Mouse (Mus musculus) left cerebral cortex, postnatal 4 days (tissue): Measurements from ENCODE around the gene Kcmf1. TPM values are rescaled to one million over a fixed set of nuclear protein-coding genes. Genes with fewer than 3 reads are reported as not detected.

Experiments used
- DNase-seq: peaks from one replicate; pipeline ENCODE4 v3.0.0-alpha.2; 2022
- intact Hi-C: fragments of 180-260 bp; cut with DNase I; formaldehyde crosslinking; loops from one replicate; pipeline ENCODE4 v1.15.1; 2025
- total RNA-seq, 2 experiments: library from RNA; stranded (reverse); gene quantifications; 2 replicates each; pipeline ENCODE4 v1.2.3; 2021

Gene Kcmf1
- total RNA-seq, 2 experiments from 2014 or later: 68.4 to 73.0 TPM

DNA sequence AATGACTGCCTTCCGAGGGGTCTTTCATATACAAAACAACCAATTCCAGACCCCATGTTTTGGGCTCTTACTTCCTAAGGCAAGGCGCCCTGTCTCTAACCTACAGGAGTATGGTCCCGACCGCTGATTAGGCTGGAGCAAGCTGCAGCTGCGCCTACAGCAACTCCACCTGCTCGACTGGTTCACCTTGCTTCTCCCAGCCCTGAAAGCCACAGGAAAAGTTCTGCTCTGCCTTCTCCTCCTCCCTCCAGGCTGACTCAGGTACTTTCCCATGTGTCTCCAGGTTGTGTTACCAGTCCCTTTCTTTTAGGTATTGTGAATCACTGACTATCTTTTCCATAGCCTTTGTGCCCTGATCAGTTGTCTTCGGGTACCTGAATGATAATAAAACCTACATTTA lies 104.9 kb downstream of the Kcmf1 start:
- intact Hi-C loops: no loop called here
- DNase-seq: no peak

DNA sequence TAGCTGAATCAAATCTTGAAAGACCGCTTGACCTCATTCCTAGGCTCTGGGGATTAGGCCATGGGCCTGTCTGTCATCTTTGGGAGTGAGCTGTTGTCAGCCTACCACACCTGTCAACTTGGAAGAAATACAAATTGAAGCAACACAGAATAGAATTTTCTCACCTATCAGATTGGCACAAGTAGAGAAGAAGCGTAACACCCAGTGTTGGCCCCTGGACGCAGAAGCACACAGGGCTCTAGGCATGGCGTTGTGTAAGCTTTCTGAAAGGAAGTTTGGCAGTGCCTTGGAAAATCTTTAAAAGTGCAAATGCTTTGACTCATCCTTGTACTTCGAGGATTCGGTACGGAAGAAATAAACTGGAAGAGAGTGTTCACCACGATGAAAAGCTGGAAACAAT lies 107.1 kb downstream of the Kcmf1 start:
- no peak for DNase-seq
- intact Hi-C loops: no loop called here

Other genes with a start within 250 kb of the Kcmf1 start
- gene Tcf7l1, start 110.7 kb downstream of the Kcmf1 start, total RNA-seq: 1 to 10 TPM; 4.1 to 5.3 TPM
- 1,000 to 10,000 TPM; 2,786 to 2,903 TPM for gene Tmsb10, start 58.8 kb upstream of the Kcmf1 start, total RNA-seq